Mouse (Mus musculus) liver, adult 2 months (tissue): Measurements from ENCODE around the gene Gm3055. TPM values are rescaled to one million over a fixed set of nuclear protein-coding genes. Genes with fewer than 3 reads are reported as not detected.
"Not testable (repeated sequence)": the region's sequence is repeated elsewhere in the genome, so short reads cannot be mapped to it uniquely, and the experiment has no call there.

Source experiments
- DNase-seq: peaks from one replicate; pipeline ENCODE4 v3.0.0-alpha.2; 2011; ENCODE audit warnings: low read depth, low spot score; ENCODE audit errors: extremely low read depth
- H3K27ac ChIP-seq: fragments of 200-500 bp; replicated peaks from 2 replicates; pipeline ENCODE4 v1.5.1; 2012; ENCODE audit warnings: low read depth, mild to moderate bottlenecking, control low read depth, inconsistent platforms, low read length; ENCODE audit not compliant: insufficient read depth
- H3K27me3 ChIP-seq: fragments of 200-500 bp; 2 replicates; pipeline ENCODE4 v1.6.1; 2012; ENCODE audit warnings: mild to moderate bottlenecking, moderate library complexity, low read length, inconsistent platforms; ENCODE audit not compliant: control insufficient read depth, insufficient read depth
- H3K36me3 ChIP-seq: fragments of 200-500 bp; 2 replicates; pipeline ENCODE4 v1.6.1; 2012; ENCODE audit warnings: low read length, inconsistent platforms; ENCODE audit not compliant: control insufficient read depth, insufficient read depth
- H3K4me1 ChIP-seq: fragments of 200-500 bp; 2 replicates; pipeline ENCODE4 v1.6.1; 2011; ENCODE audit warnings: low read length; ENCODE audit not compliant: control insufficient read depth, insufficient read depth
- H3K4me3 ChIP-seq: fragments of 200-500 bp; 2 replicates; pipeline ENCODE4 v1.5.1; 2011; ENCODE audit warnings: low read depth, mild to moderate bottlenecking, control low read depth, low read length, moderate library complexity; ENCODE audit not compliant: insufficient read depth
- H3K79me2 ChIP-seq: fragments of 200-500 bp; 2 replicates; pipeline ENCODE4 v1.6.1; 2012; ENCODE audit warnings: inconsistent platforms, mild to moderate bottlenecking, low read length, moderate library complexity; ENCODE audit not compliant: control insufficient read depth, insufficient read depth
- H3K9ac ChIP-seq: fragments of 200-500 bp; 2 replicates; pipeline ENCODE4 v1.6.1; 2012; ENCODE audit warnings: low read depth, mild to moderate bottlenecking, control low read depth, inconsistent platforms, low read length
- WGBS: fragments of 180-500 bp; shearing (Covaris S2); methylation state at CpG from one replicate; pipeline ENCODE4 v1.1.7; 2018; 5-methylcytosine and 5-hydroxymethylcytosine counted together
- polyA plus RNA-seq: library from polyadenylated mRNA; depleted of rRNA; stranded (reverse); fragments of >200 nt; gene quantifications from 2 replicates; pipeline ENCODE4 v1.2.3, GENCODE M21; 2012; rRNA removed
- total RNA-seq: library from RNA; depleted of rRNA; stranded (reverse); fragments of >200 nt; gene quantifications from 2 replicates; pipeline ENCODE4 v1.2.3, GENCODE M21; 2014; rRNA removed

Gm3055 gene
- total RNA-seq = 1.0 and 1.5 TPM in 2 replicates
- polyA plus RNA-seq = 0.40 TPM in 1 of 2 replicates, not detected in the other

- not testable (repeated sequence) for H3K27me3 ChIP-seq, H3K9ac ChIP-seq, DNase-seq, H3K4me1 ChIP-seq, H3K79me2 ChIP-seq, H3K36me3 ChIP-seq, H3K27ac ChIP-seq, H3K4me3 ChIP-seq
- no CpG with 5 or more reads among the region's 43 CpGs for WGBS
These were observed at the start of gene Gm3055 for GRCm38 (mm10) chr10:81770506-81771403. Gene Gm3055, minus strand, starts transcription at chr10:81771161.

GRCm38 (mm10) chr10:81811899-81812298, 40.9 kb upstream of the Gm3055 start, which contains the start of gene Gm4767:
Gene Gm4767, plus strand, starts transcription at chr10:81812186.
- H3K79me2 ChIP-seq, H3K36me3 ChIP-seq, H3K27me3 ChIP-seq, H3K4me3 ChIP-seq, H3K4me1 ChIP-seq, H3K9ac ChIP-seq, H3K27ac ChIP-seq, DNase-seq: not testable (repeated sequence)
- 20% methylated on average over 18 of the region's 20 CpGs for WGBS

- H3K4me1 ChIP-seq, H3K27me3 ChIP-seq, H3K4me3 ChIP-seq, DNase-seq, H3K36me3 ChIP-seq, H3K9ac ChIP-seq, H3K27ac ChIP-seq, H3K79me2 ChIP-seq: not testable (repeated sequence)
- no CpG with 5 or more reads among the region's 3 CpGs for WGBS
These were observed 430 bp upstream of the Gm3055 start for GRCm38 (mm10) chr10:81771404-81771777.

GRCm38 (mm10) chr10:81704531-81705301, 66.2 kb downstream of the Gm3055 start, which contains the start of gene Zfp433:
Gene Zfp433, plus strand, starts transcription at chr10:81704825.
- not testable (repeated sequence) for H3K27me3 ChIP-seq, H3K27ac ChIP-seq, H3K4me3 ChIP-seq, H3K36me3 ChIP-seq, DNase-seq, H3K9ac ChIP-seq, H3K4me1 ChIP-seq, H3K79me2 ChIP-seq
- WGBS = no CpG with 5 or more reads among the region's 46 CpGs

Other genes starting within 250 kb of the Gm3055 start
- 0.94 and 1.1 TPM in 2 replicates for gene Gna15, start 246.9 kb downstream of the Gm3055 start, total RNA-seq
- 0.31 and 0.64 TPM in 2 replicates for gene Gna15, start 246.9 kb downstream of the Gm3055 start, polyA plus RNA-seq
- gene Gna11, start 226.0 kb downstream of the Gm3055 start, total RNA-seq = 20.7 and 27.3 TPM in 2 replicates
- 61.6 and 64.2 TPM in 2 replicates for gene Gna11, start 226.0 kb downstream of the Gm3055 start, polyA plus RNA-seq
- gene Aes, start 211.7 kb downstream of the Gm3055 start, total RNA-seq = 200 and 263 TPM in 2 replicates
- 1,785 and 2,016 TPM in 2 replicates for gene Aes, start 211.7 kb downstream of the Gm3055 start, polyA plus RNA-seq
- gene Tle2, start 196.6 kb downstream of the Gm3055 start, total RNA-seq = 3.0 and 7.2 TPM in 2 replicates
- gene Tle2, start 196.6 kb downstream of the Gm3055 start, polyA plus RNA-seq = 35.4 and 56.0 TPM in 2 replicates
- 0.94 and 1.6 TPM in 2 replicates for gene Tle6, start 170.1 kb downstream of the Gm3055 start, total RNA-seq
- 3.5 and 4.2 TPM in 2 replicates for gene Tle6, start 170.1 kb downstream of the Gm3055 start, polyA plus RNA-seq
- 0.55 and 0.67 TPM in 2 replicates for gene BC025920, start 164.9 kb downstream of the Gm3055 start, total RNA-seq
- gene BC025920, start 164.9 kb downstream of the Gm3055 start, polyA plus RNA-seq = 0.29 and 0.56 TPM in 2 replicates
- gene Sirt6, start 143.4 kb downstream of the Gm3055 start, total RNA-seq = 1.5 and 1.6 TPM in 2 replicates
- 5.4 and 9.2 TPM in 2 replicates for gene Sirt6, start 143.4 kb downstream of the Gm3055 start, polyA plus RNA-seq
- gene Ankrd24, start 142.6 kb downstream of the Gm3055 start, total RNA-seq = 5.6 and 6.6 TPM in 2 replicates
- 12.8 and 19.5 TPM in 2 replicates for gene Ankrd24, start 142.6 kb downstream of the Gm3055 start, polyA plus RNA-seq
- gene Gm10778, start 122.1 kb downstream of the Gm3055 start, total RNA-seq = 1.8 and 2.5 TPM in 2 replicates
- gene Gm10778, start 122.1 kb downstream of the Gm3055 start, polyA plus RNA-seq = 0.16 and 0.18 TPM in 2 replicates
- 4.8 and 6.5 TPM in 2 replicates for gene Zfp433, start 66.3 kb downstream of the Gm3055 start, total RNA-seq
- 0.19 and 0.45 TPM in 2 replicates for gene Zfp433, start 66.3 kb downstream of the Gm3055 start, polyA plus RNA-seq
- gene Gm4767, start 41.0 kb upstream of the Gm3055 start, total RNA-seq = not detected in 2 replicates
- not detected in 2 replicates for gene Gm4767, start 41.0 kb upstream of the Gm3055 start, polyA plus RNA-seq
- gene Gm32687, start 92.8 kb upstream of the Gm3055 start, total RNA-seq = 2.1 and 3.5 TPM in 2 replicates
- gene Gm32687, start 92.8 kb upstream of the Gm3055 start, polyA plus RNA-seq = 0.15 and 0.36 TPM in 2 replicates
- gene Zfp781, start 159.3 kb upstream of the Gm3055 start, total RNA-seq = 0.13 and 0.55 TPM in 2 replicates
- gene Zfp781, start 159.3 kb upstream of the Gm3055 start, polyA plus RNA-seq = 0.07 and 0.09 TPM in 2 replicates